Mouse (Mus musculus) bone marrow macrophage, adult 2 months (primary cell): ENCODE data around the gene Srsf6.

Experiments used
- CTCF ChIP-seq: IDR thresholded peaks from 2 replicates; pipeline ENCODE4 v1.5.1; 2012; ENCODE audit warnings: low read depth, mild to moderate bottlenecking, low read length, moderate library complexity
- POLR2A ChIP-seq: IDR thresholded peaks from 2 replicates; pipeline ENCODE4 v1.6.1; 2012; ENCODE audit warnings: mild to moderate bottlenecking, low read depth, low read length, borderline replicate concordance

GRCm38 (mm10) chr2:162929704-162930103 lies 1.6 kb upstream of the Srsf6 start:
- TF ChIP-seq CTCF: no peak
- no peak for TF ChIP-seq POLR2A
